Mouse (Mus musculus): ENCODE results near the gene Tmem28. TPM values are rescaled to one million over a fixed set of nuclear protein-coding genes. Genes with fewer than 3 reads are reported as not detected.

Gene Tmem28
- polyA plus RNA-seq, 1 experiment = 0.28 TPM

DNA sequence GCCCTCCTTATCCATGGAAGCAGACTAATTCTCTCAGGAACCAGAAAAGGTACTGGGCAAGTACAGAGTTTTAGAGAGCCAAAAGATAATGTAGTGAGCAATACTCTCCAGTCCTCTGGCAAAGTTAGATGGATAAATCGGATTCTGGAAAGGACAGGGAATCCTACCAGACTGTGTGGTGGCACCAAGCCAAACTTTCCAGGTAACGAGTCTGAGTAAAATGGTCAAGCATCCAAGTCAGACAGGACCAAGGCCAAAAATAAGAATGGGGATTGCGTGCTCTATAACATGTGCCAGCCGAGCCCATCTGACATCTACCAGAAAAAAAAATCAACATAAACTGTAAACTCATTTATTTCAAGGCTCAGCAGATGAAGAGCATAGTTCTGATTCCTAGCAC is 56.0 kb downstream of the Tmem28 start:
- TF ChIP-seq POLR2A (IDR thresholded peaks at IDR 0.05; ENCODE audit: control insufficient read depth, extremely low read depth, insufficient read depth, low read length, poor library complexity) (no peak), CTCF (IDR thresholded peaks at IDR 0.05; ENCODE audit: borderline replicate concordance, control insufficient read depth, extremely low read depth, insufficient read depth, low read length, poor library complexity) (no peak)
- no peaks in the 10 kb centered on the region for H3K4me1 ChIP-seq (replicated peaks; ENCODE audit: control insufficient read depth, insufficient read depth, low read length)
- no peak overlapping the region for H3K27ac ChIP-seq (ENCODE audit: control insufficient read depth, insufficient read depth, low read length)
- DNase-seq = no peak
- no peak overlapping the region for H3K4me3 ChIP-seq (ENCODE audit: control insufficient read depth, insufficient read depth, low read length)
- 93% methylated on average over 4 of the region's 4 CpGs for WGBS
- no peaks in the 10 kb centered on the region for H3K36me3 ChIP-seq (ENCODE audit: control insufficient read depth, insufficient read depth, low read length)
- no peaks in the 10 kb centered on the region for H3K27me3 ChIP-seq (ENCODE audit: control insufficient read depth, insufficient read depth, low read length)

- no peaks in the 10 kb centered on the region for H3K36me3 ChIP-seq (ENCODE audit: control insufficient read depth, insufficient read depth, low read length)
- 52% methylated on average over 2 of the region's 2 CpGs for WGBS
- no peaks in the 10 kb centered on the region for H3K27me3 ChIP-seq (ENCODE audit: control insufficient read depth, insufficient read depth, low read length)
- no peak overlapping the region for H3K27ac ChIP-seq (ENCODE audit: control insufficient read depth, insufficient read depth, low read length)
- H3K4me1 ChIP-seq (replicated peaks; ENCODE audit: control insufficient read depth, insufficient read depth, low read length) = no peaks in the 10 kb centered on the region
- TF ChIP-seq POLR2A (IDR thresholded peaks at IDR 0.05; ENCODE audit: control insufficient read depth, extremely low read depth, insufficient read depth, low read length, poor library complexity) (no peak), CTCF (IDR thresholded peaks at IDR 0.05; ENCODE audit: borderline replicate concordance, control insufficient read depth, extremely low read depth, insufficient read depth, low read length, poor library complexity) (no peak)
- no peak for DNase-seq
- no peak overlapping the region for H3K4me3 ChIP-seq (ENCODE audit: control insufficient read depth, insufficient read depth, low read length)
These were observed 62.6 kb downstream of the Tmem28 start for GRCm38 (mm10) chrX:99883396-99883795.

Other genes with a start within 250 kb of the Tmem28 start
- 0.54 and 0.68 TPM in 2 replicates for gene Eda, start 154.6 kb downstream of the Tmem28 start, polyA plus RNA-seq (2012; rRNA removed)